Mouse (Mus musculus): ENCODE data around the gene Pip4p1.
"Not testable (repeated sequence)": the region's sequence is repeated elsewhere in the genome, so short reads cannot be mapped to it uniquely, and the experiment has no call there.

- not testable (repeated sequence) for TF ChIP-seq ZC3H11A (IDR thresholded peaks at IDR 0.05; ENCODE audit: borderline replicate concordance, low read depth, low read length); ZNF384 (IDR thresholded peaks at IDR 0.05; ENCODE audit: low read depth, low read length); HCFC1 (IDR thresholded peaks at IDR 0.05; ENCODE audit: borderline replicate concordance, insufficient read depth, low read length)
These were observed 26.5 kb upstream of the Pip4p1 start for GRCm38 (mm10) chr14:50957146-50957545.
